Mouse (Mus musculus): ENCODE data around the gene S100a3. TPM values are rescaled to one million over a fixed set of nuclear protein-coding genes. Genes with fewer than 3 reads are reported as not detected.

S100a3 gene
- total and polyA plus RNA-seq, 2 experiments from 2014 or later: 0.16 TPM; not detected in 1

DNA sequence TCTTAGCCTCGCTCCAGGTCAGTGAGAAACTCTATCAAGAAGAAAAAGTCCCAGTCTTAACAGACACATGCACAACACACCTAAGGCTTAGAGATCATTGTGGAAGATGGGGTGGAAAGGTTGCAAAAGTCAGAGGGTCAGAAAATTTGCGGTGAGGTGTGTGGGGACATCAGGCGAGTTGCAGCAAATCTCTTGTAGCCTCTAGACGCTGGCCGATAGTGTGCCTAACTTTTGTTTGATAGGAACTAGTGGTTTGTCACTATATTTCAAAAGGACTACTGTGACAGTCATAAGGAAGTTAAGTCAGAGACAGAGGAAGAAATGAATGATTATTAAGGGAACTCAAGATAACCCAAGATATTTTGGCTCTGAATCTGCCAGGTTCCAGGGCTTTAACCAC lies 67.0 kb downstream of the S100a3 start:
- TF ChIP-seq EP300 (IDR thresholded peaks at IDR 0.05; ENCODE audit: low read depth) (no peak), CTCF (IDR thresholded peaks at IDR 0.05; ENCODE audit: low read depth) (no peak)
- no peaks in the 10 kb centered on the region for H3K9me3 ChIP-seq (replicated peaks; ENCODE audit: control insufficient read depth, low read length)
- H3K4me1 ChIP-seq (ENCODE audit: control insufficient read depth, insufficient read depth): 0 out of 2 replicates have a peak, but pooled peaks cover 10% of the 10 kb centered on the region
- H3K27ac ChIP-seq (ENCODE audit: low read depth): no peak overlapping the region
- H3K27me3 ChIP-seq (ENCODE audit: control insufficient read depth, insufficient read depth, low read length): no peaks in the 10 kb centered on the region
- H3K9ac ChIP-seq (replicated peaks; ENCODE audit: low read depth, low read length): no peak overlapping the region
- no peak overlapping the region for H3K4me2 ChIP-seq (ENCODE audit: low read depth, low read length)
- WGBS: 84% methylated on average over 5 of the region's 5 CpGs
- DNase-seq (ENCODE audit: low spot score) (no peak), ATAC-seq (ENCODE audit: insufficient read depth, low read depth) (no peak)
- H3K4me3 ChIP-seq (ENCODE audit: low read depth, low read length): no peak overlapping the region
- H3K36me3 ChIP-seq (replicated peaks; ENCODE audit: control insufficient read depth, insufficient read depth, low read length): no peaks in the 10 kb centered on the region

DNA sequence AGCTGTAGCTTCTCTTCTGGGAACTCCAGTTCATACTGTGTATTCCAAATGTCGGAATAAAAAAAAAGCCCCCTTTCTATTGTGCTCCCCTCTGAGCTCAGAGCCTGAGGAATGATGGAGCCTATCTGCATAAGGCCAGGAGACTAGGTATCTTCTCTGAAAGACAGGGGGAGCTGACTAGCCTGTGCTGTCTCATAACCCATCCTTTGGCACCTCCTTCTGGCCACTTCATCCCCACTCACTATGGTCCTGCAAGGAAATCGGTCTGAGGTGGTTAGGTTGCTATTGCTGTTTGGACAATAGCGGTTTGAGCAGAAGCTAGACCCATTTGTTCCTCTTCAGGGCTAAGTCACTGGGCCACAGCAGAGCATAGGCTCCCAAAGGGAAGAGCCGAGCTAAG lies 67.4 kb downstream of the S100a3 start:
- Histone ChIP-seq H3K9ac (replicated peaks; ENCODE audit: low read depth, low read length) (no peak overlapping the region), H3K4me1 (ENCODE audit: control insufficient read depth, insufficient read depth) (0 out of 2 replicates have a peak, but pooled peaks cover 10% of the 10 kb centered on the region), H3K27ac (ENCODE audit: low read depth) (no peak overlapping the region), H3K4me3 (ENCODE audit: low read depth, low read length) (no peak overlapping the region), H3K4me2 (ENCODE audit: low read depth, low read length) (no peak overlapping the region), H3K36me3 (replicated peaks; ENCODE audit: control insufficient read depth, insufficient read depth, low read length) (no peaks in the 10 kb centered on the region), H3K9me3 (replicated peaks; ENCODE audit: control insufficient read depth, low read length) (no peaks in the 10 kb centered on the region), H3K27me3 (ENCODE audit: control insufficient read depth, insufficient read depth, low read length) (no peaks in the 10 kb centered on the region)
- DNase-seq (ENCODE audit: low spot score) (no peak), ATAC-seq (ENCODE audit: insufficient read depth, low read depth) (peak; percentile 67; the same call in 1 of the 2 replicates)
- WGBS: 55% methylated on average over 4 of the region's 4 CpGs
- TF ChIP-seq EP300 (IDR thresholded peaks at IDR 0.05; ENCODE audit: low read depth): no peak
- TF ChIP-seq CTCF (IDR thresholded peaks at IDR 0.05; ENCODE audit: low read depth): peak; percentile 58

DNA sequence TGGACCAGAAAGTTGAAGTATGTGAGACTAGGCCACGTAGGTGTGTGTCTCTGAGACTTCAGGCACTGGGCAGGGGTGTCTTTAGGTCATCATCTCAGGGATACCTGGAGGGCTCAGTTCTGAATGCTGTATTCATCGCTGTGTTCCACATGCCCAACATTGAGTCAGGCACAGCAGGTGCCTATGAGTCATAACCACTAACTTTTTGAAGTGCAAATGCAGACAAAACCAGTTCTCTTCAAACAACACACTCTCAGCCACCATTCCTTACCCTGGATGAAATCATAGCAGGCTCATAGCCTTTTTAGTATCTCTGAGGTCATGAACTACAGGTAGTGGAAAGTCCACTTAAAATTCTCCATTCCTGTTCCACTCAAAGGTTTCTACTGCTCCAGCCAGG lies 68.9 kb downstream of the S100a3 start:
- H3K9me3 ChIP-seq (replicated peaks; ENCODE audit: control insufficient read depth, low read length): no peaks in the 10 kb centered on the region
- H3K9ac ChIP-seq (replicated peaks; ENCODE audit: low read depth, low read length): no peak overlapping the region
- H3K36me3 ChIP-seq (replicated peaks; ENCODE audit: control insufficient read depth, insufficient read depth, low read length): no peaks in the 10 kb centered on the region
- no peaks in the 10 kb centered on the region for H3K4me1 ChIP-seq (ENCODE audit: control insufficient read depth, insufficient read depth)
- no peak overlapping the region for H3K4me3 ChIP-seq (ENCODE audit: low read depth, low read length)
- H3K27ac ChIP-seq (ENCODE audit: low read depth): no peak overlapping the region
- no peak for TF ChIP-seq CTCF (IDR thresholded peaks at IDR 0.05; ENCODE audit: low read depth)
- TF ChIP-seq EP300 (IDR thresholded peaks at IDR 0.05; ENCODE audit: low read depth): no peak
- no peak for DNase-seq (ENCODE audit: low spot score)
- ATAC-seq (ENCODE audit: insufficient read depth, low read depth): no peak
- WGBS: 60% methylated on average over 2 of the region's 2 CpGs
- no peaks in the 10 kb centered on the region for H3K27me3 ChIP-seq (ENCODE audit: control insufficient read depth, insufficient read depth, low read length)
- no peak overlapping the region for H3K4me2 ChIP-seq (ENCODE audit: low read depth, low read length)

DNA sequence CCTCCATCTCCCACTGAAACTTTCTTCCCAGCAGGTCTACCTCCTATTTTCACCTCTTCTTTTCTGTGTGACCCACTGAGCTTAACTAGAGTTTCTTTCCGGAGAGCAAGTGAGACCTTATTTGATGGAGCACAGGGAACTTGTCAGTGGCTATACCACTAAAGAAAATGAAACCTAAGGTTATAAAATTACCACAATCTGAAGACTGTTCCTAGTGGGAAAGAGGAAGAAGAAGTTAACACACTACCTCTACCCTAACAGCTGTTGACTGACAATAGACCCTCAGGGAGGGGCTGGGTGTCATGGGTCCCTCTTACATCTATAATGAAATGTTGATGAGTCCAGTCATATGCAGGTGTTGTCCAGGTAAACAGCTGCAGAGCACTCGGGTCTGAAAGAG lies 71.6 kb downstream of the S100a3 start:
- Histone ChIP-seq H3K27me3 (ENCODE audit: control insufficient read depth, insufficient read depth, low read length) (no peaks in the 10 kb centered on the region), H3K4me3 (ENCODE audit: low read depth, low read length) (no peak overlapping the region), H3K27ac (ENCODE audit: low read depth) (no peak overlapping the region), H3K9me3 (replicated peaks; ENCODE audit: control insufficient read depth, low read length) (no peaks in the 10 kb centered on the region), H3K9ac (replicated peaks; ENCODE audit: low read depth, low read length) (no peak overlapping the region), H3K36me3 (replicated peaks; ENCODE audit: control insufficient read depth, insufficient read depth, low read length) (no peaks in the 10 kb centered on the region), H3K4me2 (ENCODE audit: low read depth, low read length) (no peak overlapping the region), H3K4me1 (ENCODE audit: control insufficient read depth, insufficient read depth) (no peaks in the 10 kb centered on the region)
- DNase-seq (ENCODE audit: low spot score): no peak
- no peak for TF ChIP-seq CTCF (IDR thresholded peaks at IDR 0.05; ENCODE audit: low read depth)
- WGBS: 69% methylated on average over 2 of the region's 2 CpGs
- no peak for ATAC-seq (ENCODE audit: insufficient read depth, low read depth)

DNA sequence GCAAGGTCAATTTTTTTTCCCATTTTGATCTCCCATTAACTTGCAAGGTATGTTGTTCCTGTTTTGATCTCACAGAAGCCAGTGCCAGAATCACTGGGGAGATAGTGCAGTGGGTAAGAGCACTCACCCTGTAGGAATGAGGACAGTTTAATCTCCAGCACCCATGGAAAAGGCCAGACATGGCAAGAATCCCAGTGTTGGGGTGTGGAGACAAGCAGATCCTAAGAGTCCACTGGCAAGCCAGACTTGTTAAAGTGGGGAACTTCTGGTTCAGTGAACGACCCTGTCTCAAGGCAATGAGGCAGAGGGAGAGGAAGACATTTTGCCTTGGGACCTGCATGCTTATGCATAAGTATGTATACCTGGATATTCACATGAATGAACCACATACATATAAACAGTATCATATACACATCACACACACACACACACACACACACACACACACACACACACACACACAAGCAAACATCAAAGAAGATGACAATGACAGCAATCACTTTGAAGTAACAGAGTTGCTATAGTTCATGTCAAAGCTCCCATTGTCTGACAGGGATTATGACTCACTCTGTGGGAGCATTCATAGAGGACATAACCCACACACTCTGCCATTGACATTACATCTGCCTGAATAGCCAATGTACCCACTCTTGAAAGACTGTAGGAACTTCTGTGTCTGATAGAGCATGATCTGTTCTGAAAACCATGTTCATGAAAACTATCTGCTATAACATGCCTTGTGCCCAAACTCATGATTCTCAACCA lies 78.3 kb downstream of the S100a3 start:
- Histone ChIP-seq H3K9me3 (replicated peaks; ENCODE audit: control insufficient read depth, low read length) (no peaks in the 10 kb centered on the region), H3K36me3 (replicated peaks; ENCODE audit: control insufficient read depth, insufficient read depth, low read length) (no peaks in the 10 kb centered on the region), H3K27ac (ENCODE audit: low read depth) (no peak overlapping the region), H3K27me3 (ENCODE audit: control insufficient read depth, insufficient read depth, low read length) (no peaks in the 10 kb centered on the region), H3K9ac (replicated peaks; ENCODE audit: low read depth, low read length) (no peak overlapping the region), H3K4me1 (ENCODE audit: control insufficient read depth, insufficient read depth) (no peaks in the 10 kb centered on the region), H3K4me2 (ENCODE audit: low read depth, low read length) (no peak overlapping the region), H3K4me3 (ENCODE audit: low read depth, low read length) (no peak overlapping the region)
- DNase-seq (ENCODE audit: low spot score) (no peak), ATAC-seq (ENCODE audit: insufficient read depth, low read depth) (no peak)
- no peak for TF ChIP-seq EP300 (IDR thresholded peaks at IDR 0.05; ENCODE audit: low read depth)
- no peak for TF ChIP-seq CTCF (IDR thresholded peaks at IDR 0.05; ENCODE audit: low read depth)
- 42% methylated on average over 1 of the region's 1 CpGs for WGBS

Measured in heart, postnatal 0 days (tissue).